Mouse (Mus musculus) right cerebral cortex, postnatal 14 days (tissue): ENCODE measurements at regions not wholly inside any gene's neighbourhood (a gene's known extent, or its start where the extent isn't known, plus 50 kb on each side); places are given as distances from the start of the nearest gene placed in this dataset.

Experiments used
- DNase-seq: peaks from one replicate; pipeline ENCODE4 v3.0.0; 2022

- no peak for DNase-seq
These were observed 50.0 kb upstream of the Tiparp start for GRCm38 (mm10) chr3:65478215-65478614.

- DNase-seq: no peak
These were observed 51.1 kb upstream of the Tiparp start for GRCm38 (mm10) chr3:65477111-65477510.

- no peak for DNase-seq
These were observed 51.9 kb upstream of the Tiparp start for GRCm38 (mm10) chr3:65476091-65476953.

- no peak for DNase-seq
These were observed 53.6 kb upstream of the Tiparp start for GRCm38 (mm10) chr3:65474585-65474984.

- no peak for DNase-seq
These were observed 56.4 kb upstream of the Tiparp start for GRCm38 (mm10) chr3:65471796-65472195.

GRCm38 (mm10) chr3:65469207-65469606 is 59.0 kb upstream of the Tiparp start:
- no peak for DNase-seq

GRCm38 (mm10) chr3:65464769-65465168 is 63.4 kb upstream of the Tiparp start:
- no peak for DNase-seq

GRCm38 (mm10) chr3:65460936-65461335 is 67.3 kb upstream of the Tiparp start:
- DNase-seq: no peak

- DNase-seq: no peak
These were observed 67.3 kb upstream of the Ssr3 start for GRCm38 (mm10) chr3:65459702-65460101.

- DNase-seq: no peak
These were observed 65.5 kb upstream of the Ssr3 start for GRCm38 (mm10) chr3:65457931-65458330.

GRCm38 (mm10) chr3:65455597-65456284 is 63.3 kb upstream of the Ssr3 start:
- peak; percentile 30 for DNase-seq

- no peak for DNase-seq
These were observed 61.9 kb upstream of the Ssr3 start for GRCm38 (mm10) chr3:65454301-65454700.

GRCm38 (mm10) chr3:65449176-65449575 is 56.8 kb upstream of the Ssr3 start:
- no peak for DNase-seq

- DNase-seq: no peak
These were observed 51.3 kb upstream of the Ssr3 start for GRCm38 (mm10) chr3:65443701-65444100.

- no peak for DNase-seq
These were observed 50.5 kb upstream of the Ssr3 start for GRCm38 (mm10) chr3:65442946-65443345.

- no peak for DNase-seq
These were observed 49.8 kb upstream of the Ssr3 start for GRCm38 (mm10) chr3:65442269-65442668.
